Mouse (Mus musculus) right cerebral cortex, postnatal 25 days (tissue): ENCODE measurements around the gene Jmjd6.

Source experiments
- DNase-seq: peaks from one replicate; pipeline ENCODE4 v3.0.0; 2022

Gene Jmjd6

GRCm38 (mm10) chr11:116843261-116844233 is at the start of gene Jmjd6, which contains the start of gene Mettl23:
TSS of gene Jmjd6 (minus strand) at chr11:116843449.
TSS of gene Mettl23 (plus strand) at chr11:116843278.
- peak; percentile 98 for DNase-seq

DNA sequence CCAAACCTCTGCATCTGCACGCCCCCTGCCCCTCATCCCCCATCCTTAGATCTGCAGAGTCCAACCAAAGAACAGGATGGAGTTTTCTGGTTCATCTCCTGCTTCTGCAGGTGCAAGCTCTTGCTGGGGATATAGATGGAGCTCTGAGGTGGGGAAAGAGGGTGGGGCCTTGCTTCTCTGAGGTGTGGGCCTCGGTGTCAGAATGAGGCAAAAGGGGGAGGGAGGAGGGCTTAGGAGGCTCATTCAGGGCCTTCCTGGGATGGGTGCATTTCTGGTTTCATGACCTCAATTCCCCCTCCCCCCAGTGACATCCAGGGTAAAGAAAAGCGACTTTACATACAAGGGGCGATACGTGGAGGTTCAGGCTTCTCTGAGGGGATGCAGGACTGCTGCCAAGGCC is 43.9 kb upstream of the Jmjd6 start:
- DNase-seq, result no peak

DNA sequence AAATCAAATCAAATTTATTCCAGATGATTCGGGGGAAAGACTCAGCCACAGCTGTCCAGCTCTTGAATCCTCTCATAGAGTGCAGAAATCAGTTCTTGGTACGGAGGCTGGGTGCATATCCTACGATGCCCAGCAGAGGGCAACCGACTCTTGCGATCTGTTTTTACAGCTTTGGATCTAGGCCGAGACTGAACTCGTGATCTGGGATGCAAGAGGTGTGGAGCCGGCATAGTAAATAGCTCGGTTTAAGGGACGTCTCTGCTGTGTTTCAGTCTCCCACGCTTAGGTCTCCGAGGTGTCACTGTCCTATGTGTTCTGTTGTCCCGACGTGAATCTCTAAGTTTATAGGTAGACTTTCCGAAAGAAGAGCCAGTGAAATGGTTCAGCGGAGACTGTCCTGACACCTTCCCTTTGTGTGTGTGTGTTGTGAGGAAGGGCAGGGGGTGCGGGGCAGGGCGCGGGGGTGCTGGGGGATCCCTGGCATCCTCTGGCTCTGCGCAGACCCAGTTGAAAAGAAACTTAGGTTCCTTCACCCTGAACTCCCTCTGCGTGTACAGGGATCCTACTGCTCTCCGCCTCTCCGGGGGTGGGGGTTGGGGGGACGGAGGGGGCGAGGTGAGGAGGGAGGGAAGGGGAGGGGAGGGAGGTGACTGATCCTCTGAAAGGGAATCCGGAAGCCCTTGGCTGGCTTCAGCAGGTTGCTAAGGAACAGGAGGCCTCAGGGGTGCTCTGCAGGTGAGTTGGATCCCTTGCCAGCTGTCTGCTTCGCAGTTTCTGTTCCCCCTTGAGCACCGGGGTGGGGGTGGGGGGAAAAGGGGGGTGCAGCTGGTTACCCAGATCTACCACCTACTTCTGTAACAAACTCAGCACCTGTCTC is 42.3 kb upstream of the Jmjd6 start:
- peak; percentile 69 for DNase-seq

DNA sequence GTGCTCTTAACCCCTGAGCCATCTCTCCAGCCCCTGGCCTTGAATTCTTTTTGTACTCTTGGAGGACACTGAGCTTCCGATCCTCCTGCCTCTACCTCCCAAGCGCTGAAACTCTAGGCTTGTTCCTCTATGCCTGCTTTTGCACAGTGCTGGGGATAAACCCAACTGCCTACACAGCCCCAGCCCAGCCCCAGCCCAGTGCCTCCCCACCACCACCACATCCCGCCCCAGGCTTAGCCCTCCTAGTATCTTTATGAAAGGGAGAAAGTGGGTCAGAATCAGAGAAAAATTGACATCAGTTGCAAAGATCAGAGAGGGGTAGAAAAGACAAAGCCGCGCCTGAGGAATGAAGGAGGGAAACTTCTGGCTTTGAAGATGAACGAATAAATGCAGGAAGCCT is 40.8 kb upstream of the Jmjd6 start:
- no peak for DNase-seq

GRCm38 (mm10) chr11:116882446-116882845 is 39.2 kb upstream of the Jmjd6 start:
- DNase-seq, result no peak

DNA sequence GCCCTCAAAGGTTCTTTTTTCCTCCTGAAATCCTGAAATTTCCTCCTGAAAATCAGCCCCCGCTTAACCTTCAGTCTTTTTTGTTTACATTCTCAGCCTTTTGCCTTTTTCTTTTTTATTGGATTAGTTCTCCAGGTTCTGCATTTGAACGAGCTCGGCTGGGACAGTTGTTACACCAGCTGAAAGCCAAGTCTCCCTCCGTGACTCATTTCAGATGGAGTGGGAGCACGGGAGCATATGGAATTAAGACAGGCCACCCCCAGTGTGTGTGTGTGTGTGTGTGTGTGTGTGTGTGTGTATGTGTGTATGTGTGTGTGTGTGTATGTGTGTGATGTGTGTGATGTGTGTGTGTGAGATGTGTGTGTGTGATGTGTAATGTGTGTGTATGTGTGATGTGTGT is 38.2 kb upstream of the Jmjd6 start:
- DNase-seq, result peak; percentile 30

DNA sequence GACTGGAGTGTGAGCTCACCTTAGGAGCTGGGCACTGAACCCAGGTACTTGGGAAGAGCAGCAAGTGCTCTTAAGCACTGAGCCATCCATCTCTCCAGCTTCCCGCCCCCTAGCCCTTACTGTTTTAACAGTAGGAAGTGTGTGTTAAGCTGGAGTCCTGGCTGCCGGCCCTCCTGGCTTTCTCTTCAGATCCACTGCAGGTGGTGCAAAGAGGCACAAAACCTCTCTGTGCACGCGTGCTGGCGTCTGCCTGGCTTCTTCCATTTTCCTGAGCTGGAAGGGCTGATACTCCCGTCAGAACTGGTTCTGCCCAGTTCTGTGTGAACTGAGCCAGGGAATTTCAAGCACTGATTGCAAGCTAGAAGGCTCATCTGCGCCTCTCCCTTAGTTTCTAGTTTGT is 37.6 kb upstream of the Jmjd6 start:
- peak; percentile 45 for DNase-seq

DNA sequence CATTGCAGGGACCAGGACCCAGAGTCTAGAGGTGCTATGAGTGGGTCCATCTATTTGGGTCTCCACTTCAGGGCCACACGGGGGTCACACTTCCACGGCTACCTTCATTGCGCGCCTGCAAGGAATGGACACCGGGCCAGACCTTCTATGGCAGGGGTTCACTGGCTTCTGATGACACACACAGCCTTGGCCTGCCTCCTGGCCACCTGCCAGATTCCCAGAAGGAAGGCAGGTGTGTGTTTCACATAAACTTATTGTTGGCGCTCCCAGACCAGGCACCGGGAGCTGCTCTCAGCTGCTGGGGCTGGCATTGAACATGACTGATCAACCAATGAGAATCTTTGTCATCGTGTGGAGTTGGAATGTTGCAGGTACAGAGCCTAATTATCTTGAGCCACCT is 35.2 kb upstream of the Jmjd6 start:
- DNase-seq, result no peak

- DNase-seq, result peak; percentile 37
Observed at GRCm38 (mm10) chr11:116873987-116874386, 30.7 kb upstream of the Jmjd6 start.

DNA sequence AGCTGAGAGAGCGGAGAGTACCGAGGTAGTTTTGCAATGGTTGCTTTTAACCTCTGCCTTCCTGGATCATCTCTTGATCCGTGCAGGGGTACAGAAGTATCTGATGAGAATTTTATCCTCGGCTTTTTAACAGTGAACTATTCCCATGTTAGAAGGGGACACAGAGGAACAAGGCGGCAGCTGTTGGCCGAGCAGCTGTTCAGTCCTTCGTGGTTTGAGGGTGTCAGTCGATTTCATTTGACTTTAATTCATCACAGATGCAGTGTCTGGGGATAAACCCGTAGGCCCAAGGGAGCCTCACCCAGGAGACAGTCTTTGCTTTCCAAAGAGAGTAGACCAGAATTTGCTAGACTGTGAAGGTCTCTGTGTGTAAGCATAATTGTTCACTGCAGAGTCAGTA is 28.3 kb upstream of the Jmjd6 start:
- no peak for DNase-seq

DNA sequence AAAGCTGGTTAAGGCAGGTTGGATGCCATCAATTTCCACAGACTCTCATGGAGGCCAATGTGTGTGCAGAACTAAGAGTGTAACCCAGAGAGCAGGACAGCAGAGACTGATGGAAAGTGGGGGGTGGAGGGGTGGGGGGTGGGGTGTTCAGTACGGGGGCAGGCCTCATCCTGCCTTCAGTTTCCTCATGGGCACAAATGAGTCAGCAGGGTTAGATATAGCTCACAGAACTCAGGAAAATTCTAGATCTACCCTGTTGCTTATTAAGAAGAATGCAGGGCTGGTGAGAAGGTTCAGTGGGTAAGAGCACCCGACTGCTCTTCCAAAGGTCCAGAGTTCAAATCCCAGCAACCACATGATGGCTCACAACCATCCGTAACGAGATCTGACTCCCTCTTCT is 26.4 kb upstream of the Jmjd6 start:
- no peak for DNase-seq

DNA sequence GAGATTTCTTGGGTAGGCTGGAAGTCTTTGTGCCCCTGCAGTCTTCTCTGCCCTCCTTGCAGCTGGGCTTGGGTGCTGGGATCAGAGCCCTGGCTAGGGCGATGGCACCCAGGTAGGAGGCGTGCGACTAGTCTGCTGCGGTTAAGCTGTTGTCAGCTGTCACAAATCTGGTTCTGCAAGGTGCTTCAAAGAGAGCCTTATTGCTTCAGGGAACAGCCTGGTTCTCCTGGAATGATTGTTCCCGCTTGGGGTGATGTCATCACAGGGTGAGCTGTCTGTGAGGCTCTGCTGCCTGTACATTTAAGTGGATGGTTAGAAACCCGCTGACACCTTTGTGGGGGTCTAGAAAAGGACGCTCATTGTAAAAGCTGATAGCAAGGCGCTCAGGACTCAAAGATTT is 26.0 kb upstream of the Jmjd6 start:
- DNase-seq, result no peak

DNA sequence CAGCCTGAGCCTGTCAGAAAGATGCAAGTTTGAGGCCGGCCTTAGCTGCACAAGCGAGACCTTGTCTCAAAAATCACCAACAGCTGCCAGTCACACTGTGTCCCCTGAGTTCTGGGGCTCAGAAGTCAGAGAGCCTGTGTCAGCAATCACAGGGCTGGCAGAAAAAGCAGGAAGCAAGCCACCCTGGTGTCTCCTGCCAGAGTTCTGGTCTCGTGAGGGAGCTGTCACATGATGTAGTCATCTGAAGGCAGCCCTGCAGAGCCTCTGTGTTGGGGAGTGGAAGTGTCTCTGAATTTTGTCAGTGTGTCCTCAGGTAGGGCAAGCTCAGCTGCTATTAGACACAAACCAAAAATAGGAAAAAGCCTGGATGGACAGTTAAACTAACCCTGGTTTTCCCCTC is 24.9 kb upstream of the Jmjd6 start:
- peak; percentile 18 for DNase-seq

- no peak for DNase-seq
Observed at GRCm38 (mm10) chr11:116865945-116866585, 22.8 kb upstream of the Jmjd6 start.

GRCm38 (mm10) chr11:116864444-116864843 is 21.2 kb upstream of the Jmjd6 start:
- DNase-seq, result no peak

DNA sequence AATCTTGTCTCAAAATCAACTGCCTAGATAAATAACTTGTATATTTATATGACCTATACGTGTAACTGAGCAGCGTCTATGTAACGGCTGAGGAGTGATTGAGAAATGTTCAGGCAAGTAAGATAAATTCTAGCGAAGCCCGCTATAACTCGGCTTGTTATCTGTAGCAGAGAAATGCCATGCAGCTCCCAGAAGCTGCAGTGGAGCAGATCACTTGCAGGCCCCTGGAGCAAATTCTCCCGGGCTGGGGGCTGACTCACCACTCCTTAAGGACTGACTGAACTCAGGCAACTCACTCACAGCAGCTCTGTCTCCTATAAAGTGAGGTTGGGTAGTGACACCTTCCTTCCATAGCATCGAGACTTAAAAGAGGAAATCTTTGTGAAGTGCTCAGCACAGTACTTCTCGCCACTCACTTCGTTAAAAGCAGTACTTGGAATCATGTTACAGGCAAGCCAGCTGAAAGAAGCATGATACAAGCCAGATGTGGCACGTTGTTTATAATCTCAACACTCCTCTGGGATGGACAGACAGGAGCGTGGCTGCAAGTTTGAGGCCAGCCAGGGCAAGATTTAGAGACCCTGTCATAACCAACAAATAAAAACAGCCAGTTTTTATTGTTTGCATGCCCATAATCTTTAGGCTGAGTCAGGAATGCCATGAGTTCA is 14.1 kb upstream of the Jmjd6 start:
- DNase-seq, result no peak

- no peak for DNase-seq
Observed at GRCm38 (mm10) chr11:116854279-116854678, 11.0 kb upstream of the Jmjd6 start.

- DNase-seq, result peak; percentile 97
Observed at GRCm38 (mm10) chr11:116853512-116853928, 10.3 kb upstream of the Jmjd6 start.

DNA sequence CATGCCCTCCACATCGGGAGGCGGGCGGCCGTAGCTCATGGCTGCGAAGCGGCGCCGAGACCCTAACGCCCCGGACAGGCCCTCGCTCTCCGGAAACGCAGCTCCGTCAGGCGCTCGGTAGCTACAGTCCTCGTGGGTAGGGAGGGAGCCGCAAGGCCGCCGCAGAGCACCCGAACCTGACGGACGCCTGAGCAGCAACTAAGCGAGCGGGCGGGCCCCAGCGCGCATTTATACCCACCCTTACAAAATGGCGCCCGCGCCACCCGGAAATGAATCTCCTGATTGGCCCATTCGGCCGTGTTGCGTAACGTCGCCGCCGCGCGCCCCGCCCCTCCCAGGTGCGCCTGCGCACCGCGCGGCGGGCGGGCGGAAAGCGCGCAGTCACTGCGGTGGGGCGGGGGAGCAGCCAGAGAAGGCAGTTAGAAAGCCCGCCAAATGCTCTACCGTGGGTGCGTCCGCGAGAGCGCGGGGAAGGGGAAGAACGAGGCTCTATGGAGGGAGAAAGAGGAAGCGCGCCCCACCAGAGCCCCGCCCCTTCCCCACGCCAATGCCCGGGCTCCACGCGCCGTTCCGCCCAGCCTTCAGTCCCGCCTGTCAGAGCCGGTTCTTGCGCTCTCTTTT is 9.8 kb upstream of the Jmjd6 start, which contains the start of gene Srsf2:
TSS of gene Srsf2 (minus strand) at position 204 of the 621 bp plus-strand sequence.
- peak; percentile 98 for DNase-seq

DNA sequence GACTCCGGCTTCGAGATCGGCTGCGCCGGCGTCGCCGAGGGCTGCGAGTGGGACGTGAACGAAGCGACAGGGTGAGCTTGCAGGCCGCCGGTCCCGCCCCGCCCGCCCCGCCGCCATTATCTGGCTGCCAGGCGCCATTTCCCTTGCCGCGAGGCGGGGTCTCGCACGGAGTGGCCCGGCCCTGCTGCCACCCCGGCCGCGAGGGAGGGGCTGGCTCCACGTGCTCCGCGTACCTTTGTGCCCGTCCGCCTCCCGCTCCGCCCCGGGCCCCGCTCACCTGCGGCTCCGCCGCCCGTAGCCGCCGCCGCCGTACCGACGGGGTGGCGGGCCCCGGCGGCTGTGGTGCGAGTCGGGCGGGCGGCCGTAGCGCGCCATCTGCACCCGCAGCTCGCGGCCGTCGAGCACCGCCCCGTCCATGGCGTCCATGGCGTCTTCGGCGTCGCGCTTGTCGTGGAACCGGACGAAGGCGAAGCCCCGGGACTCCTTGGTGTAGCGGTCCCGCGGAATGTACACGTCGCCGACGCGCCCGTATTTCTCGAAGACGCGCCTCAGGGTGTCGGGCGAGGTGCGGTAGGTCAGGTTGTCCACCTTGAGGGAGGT is 9.1 kb upstream of the Jmjd6 start, which contains the start of gene Mfsd11:
TSS of gene Mfsd11 (plus strand) at position 150 of the 600 bp plus-strand sequence.
- DNase-seq, result peak; percentile 84

DNA sequence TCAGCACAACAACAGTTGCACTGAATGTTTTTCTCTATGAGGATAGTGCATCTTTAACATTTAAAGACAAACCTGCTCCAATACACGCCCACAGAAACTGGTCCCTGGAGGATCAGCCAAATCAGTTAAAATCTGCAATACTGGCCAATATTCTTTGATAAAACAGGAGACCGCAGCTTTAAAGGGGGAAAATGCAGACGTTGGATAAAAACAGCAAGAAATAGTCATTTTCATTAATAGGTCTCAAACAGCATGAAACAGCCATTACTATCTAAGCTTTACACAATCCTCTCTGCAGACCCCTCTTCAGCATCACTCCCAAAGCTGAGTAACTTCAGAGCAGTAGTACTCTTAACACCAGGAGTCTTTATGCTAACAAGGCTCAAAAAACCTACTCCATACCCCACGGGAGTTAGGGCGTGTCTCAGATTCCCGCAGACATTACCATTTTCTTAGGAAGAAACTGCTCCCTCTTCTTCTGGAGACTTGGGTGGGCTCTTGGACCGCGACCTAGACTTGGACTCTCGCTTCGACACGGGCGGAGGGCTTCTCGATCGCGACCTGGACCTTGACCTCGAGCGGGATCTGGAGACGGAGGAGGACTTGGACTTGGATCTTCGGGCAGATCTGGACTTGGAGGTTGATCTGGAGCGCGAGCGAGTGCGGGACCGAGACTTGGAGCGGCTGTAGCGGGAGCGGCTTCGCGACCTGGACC is 8.5 kb upstream of the Jmjd6 start:
- DNase-seq, result no peak
